Mouse (Mus musculus): ENCODE data around the gene Myo16. TPM values are rescaled to one million over a fixed set of nuclear protein-coding genes. Genes with fewer than 3 reads are reported as not detected.

The Myo16 gene
- polyA plus RNA-seq, 2 experiments: 0.01 to 0.03 TPM

DNA sequence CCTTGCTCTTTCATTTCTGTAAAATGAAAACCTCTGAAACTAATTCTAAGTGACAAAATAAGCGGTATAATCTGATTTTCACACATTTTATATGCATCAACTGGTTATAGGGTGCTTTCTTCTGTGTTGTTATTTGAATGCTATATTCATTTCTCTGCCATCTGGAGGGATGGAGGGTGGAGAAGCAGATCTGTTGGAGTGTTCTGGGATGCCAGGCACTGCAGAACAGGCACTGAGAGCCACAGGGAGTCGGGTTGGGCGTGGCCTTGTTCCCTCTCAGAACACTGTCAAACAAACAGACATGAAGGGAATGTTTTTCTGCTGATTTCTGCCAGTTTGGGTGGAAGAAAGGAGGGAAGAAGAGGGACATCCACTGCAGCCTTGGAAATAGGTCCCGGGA, 386.0 kb downstream of the Myo16 start:
- Histone ChIP-seq H3K36me3 (replicated peaks; ENCODE audit: control insufficient read depth, insufficient read depth, low read depth) (no peaks in the 10 kb centered on the region), H3K9me3 (ENCODE audit: control insufficient read depth, low read length) (no peaks in the 10 kb centered on the region), H3K4me1 (replicated peaks; ENCODE audit: control insufficient read depth in 2 of 2, insufficient read depth in 2 of 2, low read length in 1 of 2) (no peaks in the 10 kb centered on the region), H3K9ac (replicated peaks) (no peak overlapping the region), H3K4me2 (ENCODE audit: low read depth) (no peak overlapping the region), H3K4me3 (ENCODE audit: insufficient read depth in 1 of 2, low read depth in 2 of 2, low read length in 2 of 2) (no peak overlapping the region), H3K27ac (no peak overlapping the region), H3K27me3 (ENCODE audit: control insufficient read depth, insufficient read depth, low read length) (no peaks in the 10 kb centered on the region)
- WGBS (ENCODE audit: insufficient replicate concordance): 57% methylated on average over 4 of the region's 4 CpGs
- ATAC-seq (ENCODE audit: insufficient read depth) (no peak), DNase-seq (ENCODE audit: low read depth in 3 of 3, low spot score in 3 of 3) (no peak)
- TF ChIP-seq EP300 (IDR thresholded peaks at IDR 0.05; ENCODE audit: low read depth) (no peak), CTCF (IDR thresholded peaks at IDR 0.05; ENCODE audit: low read depth) (no peak)

DNA sequence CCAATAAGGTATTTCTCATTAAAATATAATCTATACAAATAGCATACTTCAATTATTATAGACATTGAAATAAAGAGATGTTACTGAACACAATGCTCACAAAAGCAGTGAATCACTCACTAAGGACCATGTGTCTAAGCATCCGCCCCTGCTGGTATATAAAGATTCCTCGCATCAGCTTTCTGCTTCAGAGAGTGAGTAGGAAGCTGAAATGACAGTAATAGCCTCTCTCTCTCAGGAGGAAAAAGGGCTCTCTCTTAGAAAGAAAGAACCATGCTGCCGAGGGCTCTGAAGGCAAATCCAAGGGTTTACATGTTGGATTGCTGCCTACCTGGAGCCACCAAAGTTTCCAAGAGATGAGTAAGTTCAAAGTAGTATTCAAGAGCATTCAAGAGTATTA, 392.2 kb downstream of the Myo16 start:
- no peak overlapping the region for H3K4me2 ChIP-seq (ENCODE audit: low read depth)
- H3K4me3 ChIP-seq (ENCODE audit: insufficient read depth in 1 of 2, low read depth in 2 of 2, low read length in 2 of 2): no peak overlapping the region
- no peaks in the 10 kb centered on the region for H3K27me3 ChIP-seq (ENCODE audit: control insufficient read depth, insufficient read depth, low read length)
- no peaks in the 10 kb centered on the region for H3K9me3 ChIP-seq (ENCODE audit: control insufficient read depth, low read length)
- no peak for ATAC-seq (ENCODE audit: insufficient read depth)
- H3K36me3 ChIP-seq (replicated peaks; ENCODE audit: control insufficient read depth, insufficient read depth, low read depth): no peaks in the 10 kb centered on the region
- 66% methylated on average over 3 of the region's 3 CpGs for WGBS (ENCODE audit: insufficient replicate concordance)
- H3K9ac ChIP-seq (replicated peaks): no peak overlapping the region
- TF ChIP-seq EP300 (IDR thresholded peaks at IDR 0.05; ENCODE audit: low read depth): no peak
- TF ChIP-seq CTCF (IDR thresholded peaks at IDR 0.05; ENCODE audit: low read depth): no peak
- no peaks in the 10 kb centered on the region for H3K4me1 ChIP-seq (replicated peaks; ENCODE audit: control insufficient read depth in 2 of 2, insufficient read depth in 2 of 2, low read length in 1 of 2)
- no peak overlapping the region for H3K27ac ChIP-seq
- DNase-seq (ENCODE audit: low read depth in 3 of 3, low spot score in 3 of 3): no peak

DNA sequence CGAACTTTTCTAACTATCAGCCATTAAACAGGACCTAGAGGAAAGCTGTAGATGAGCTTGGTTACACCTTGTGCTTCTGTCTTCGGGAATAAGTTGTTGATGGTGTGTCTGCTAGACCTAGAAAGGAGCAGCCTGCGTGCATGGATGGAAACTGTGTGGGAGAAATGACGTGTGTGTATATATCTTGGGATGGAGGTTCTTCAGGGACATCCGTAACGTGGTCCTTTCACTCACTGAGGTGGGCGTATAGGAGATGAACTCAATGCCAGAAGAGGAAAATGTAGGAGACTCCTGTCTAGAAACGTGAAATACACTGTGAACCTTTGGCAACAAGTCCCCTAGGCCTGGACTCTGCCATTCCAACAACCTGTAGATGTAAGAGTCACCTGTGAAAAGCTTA, 392.8 kb downstream of the Myo16 start:
- Histone ChIP-seq H3K4me1 (replicated peaks; ENCODE audit: control insufficient read depth in 2 of 2, insufficient read depth in 2 of 2, low read length in 1 of 2) (no peaks in the 10 kb centered on the region), H3K9me3 (ENCODE audit: control insufficient read depth, low read length) (no peaks in the 10 kb centered on the region), H3K27ac (no peak overlapping the region), H3K27me3 (ENCODE audit: control insufficient read depth, insufficient read depth, low read length) (no peaks in the 10 kb centered on the region), H3K4me3 (ENCODE audit: insufficient read depth in 1 of 2, low read depth in 2 of 2, low read length in 2 of 2) (no peak overlapping the region), H3K4me2 (ENCODE audit: low read depth) (no peak overlapping the region), H3K9ac (replicated peaks) (no peak overlapping the region), H3K36me3 (replicated peaks; ENCODE audit: control insufficient read depth, insufficient read depth, low read depth) (no peaks in the 10 kb centered on the region)
- 57% methylated on average over 8 of the region's 8 CpGs for WGBS (ENCODE audit: insufficient replicate concordance)
- DNase-seq (ENCODE audit: low read depth in 3 of 3, low spot score in 3 of 3): no peak
- TF ChIP-seq CTCF (IDR thresholded peaks at IDR 0.05; ENCODE audit: low read depth) (no peak), EP300 (IDR thresholded peaks at IDR 0.05; ENCODE audit: low read depth) (no peak)
- ATAC-seq (ENCODE audit: insufficient read depth): no peak

DNA sequence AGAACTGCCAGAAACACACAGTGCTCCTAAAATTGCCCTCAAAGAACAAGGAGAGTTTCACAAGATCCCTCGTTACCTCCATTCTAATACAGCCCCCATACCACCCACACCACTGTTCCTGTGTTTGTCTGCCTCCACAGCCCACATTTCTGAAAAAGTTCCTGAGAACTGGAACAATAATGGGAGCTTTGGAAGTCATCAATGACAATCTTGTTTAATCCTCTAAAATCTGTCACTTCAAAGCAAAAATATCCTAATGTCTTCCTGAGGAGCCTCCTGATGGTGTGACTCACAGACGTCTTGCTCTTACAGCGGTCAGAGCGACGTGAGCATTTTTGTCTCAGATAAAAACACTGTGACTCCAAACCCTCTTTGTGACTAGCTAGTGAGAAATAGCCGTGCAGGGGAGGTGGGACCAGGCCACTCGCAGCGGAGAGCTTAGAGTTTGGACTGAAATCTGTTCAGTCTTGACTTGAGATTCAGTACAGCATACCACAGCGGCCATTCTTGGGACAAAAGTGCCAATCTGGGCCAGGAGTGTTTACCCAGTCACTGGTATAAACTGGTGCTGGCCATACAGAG, 394.4 kb downstream of the Myo16 start:
- no peak overlapping the region for H3K4me3 ChIP-seq (ENCODE audit: insufficient read depth in 1 of 2, low read depth in 2 of 2, low read length in 2 of 2)
- no peaks in the 10 kb centered on the region for H3K4me1 ChIP-seq (replicated peaks; ENCODE audit: control insufficient read depth in 2 of 2, insufficient read depth in 2 of 2, low read length in 1 of 2)
- 55% methylated on average over 9 of the region's 9 CpGs for WGBS (ENCODE audit: insufficient replicate concordance)
- H3K36me3 ChIP-seq (replicated peaks; ENCODE audit: control insufficient read depth, insufficient read depth, low read depth): no peaks in the 10 kb centered on the region
- H3K27ac ChIP-seq: no peak overlapping the region
- DNase-seq (ENCODE audit: low read depth in 3 of 3, low spot score in 3 of 3): no peak
- no peak for TF ChIP-seq CTCF (IDR thresholded peaks at IDR 0.05; ENCODE audit: low read depth)
- TF ChIP-seq EP300 (IDR thresholded peaks at IDR 0.05; ENCODE audit: low read depth): no peak
- no peak for ATAC-seq (ENCODE audit: insufficient read depth)
- H3K9me3 ChIP-seq (ENCODE audit: control insufficient read depth, low read length): no peaks in the 10 kb centered on the region
- no peak overlapping the region for H3K4me2 ChIP-seq (ENCODE audit: low read depth)
- H3K9ac ChIP-seq (replicated peaks): no peak overlapping the region
- H3K27me3 ChIP-seq (ENCODE audit: control insufficient read depth, insufficient read depth, low read length): no peaks in the 10 kb centered on the region

DNA sequence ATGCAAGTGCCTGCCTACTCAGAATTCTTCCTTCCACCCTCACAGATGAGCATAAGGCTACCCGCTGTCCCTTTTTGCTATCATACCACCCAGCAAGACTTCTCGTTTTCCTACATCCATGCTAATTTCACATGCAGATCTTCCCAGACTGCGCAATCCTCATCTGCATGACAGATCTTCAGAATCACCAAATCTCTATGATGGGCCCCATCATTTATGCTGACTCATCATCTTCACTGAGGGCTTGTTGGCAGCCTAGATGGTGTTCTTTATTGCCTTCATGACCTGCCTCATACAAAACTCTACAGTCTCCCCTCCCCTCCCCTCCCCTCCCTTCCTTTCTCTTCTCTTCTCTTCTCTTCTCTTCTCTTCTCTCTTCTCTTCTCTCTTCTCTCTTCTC, 395.7 kb downstream of the Myo16 start:
- no peak for ATAC-seq (ENCODE audit: insufficient read depth)
- WGBS (ENCODE audit: insufficient replicate concordance): 73% methylated on average over 3 of the region's 3 CpGs
- no peak overlapping the region for H3K4me2 ChIP-seq (ENCODE audit: low read depth)

More for the DNA sequence above, 395.7 kb downstream of the Myo16 start:
- H3K27ac ChIP-seq: no peak overlapping the region
- H3K9me3 ChIP-seq (ENCODE audit: control insufficient read depth, low read length): no peaks in the 10 kb centered on the region
- TF ChIP-seq EP300 (IDR thresholded peaks at IDR 0.05; ENCODE audit: low read depth) (no peak), CTCF (IDR thresholded peaks at IDR 0.05; ENCODE audit: low read depth) (no peak)
- no peak overlapping the region for H3K9ac ChIP-seq (replicated peaks)
- H3K4me3 ChIP-seq (ENCODE audit: insufficient read depth in 1 of 2, low read depth in 2 of 2, low read length in 2 of 2): no peak overlapping the region
- no peaks in the 10 kb centered on the region for H3K27me3 ChIP-seq (ENCODE audit: control insufficient read depth, insufficient read depth, low read length)
- H3K36me3 ChIP-seq (replicated peaks; ENCODE audit: control insufficient read depth, insufficient read depth, low read depth): no peaks in the 10 kb centered on the region
- no peaks in the 10 kb centered on the region for H3K4me1 ChIP-seq (replicated peaks; ENCODE audit: control insufficient read depth in 2 of 2, insufficient read depth in 2 of 2, low read length in 1 of 2)
- DNase-seq (ENCODE audit: low read depth in 3 of 3, low spot score in 3 of 3): no peak
